Mouse (Mus musculus) spleen, postnatal 36 days (tissue): ENCODE results near the gene Ergic1.

Experiments used
- DNase-seq, 2 experiments: peaks; one replicate each; pipeline ENCODE4 v3.0.0; 2022; ENCODE audit warnings: low spot score in 2 of 2, mixed read lengths in 1 of 2

The Ergic1 gene

DNA sequence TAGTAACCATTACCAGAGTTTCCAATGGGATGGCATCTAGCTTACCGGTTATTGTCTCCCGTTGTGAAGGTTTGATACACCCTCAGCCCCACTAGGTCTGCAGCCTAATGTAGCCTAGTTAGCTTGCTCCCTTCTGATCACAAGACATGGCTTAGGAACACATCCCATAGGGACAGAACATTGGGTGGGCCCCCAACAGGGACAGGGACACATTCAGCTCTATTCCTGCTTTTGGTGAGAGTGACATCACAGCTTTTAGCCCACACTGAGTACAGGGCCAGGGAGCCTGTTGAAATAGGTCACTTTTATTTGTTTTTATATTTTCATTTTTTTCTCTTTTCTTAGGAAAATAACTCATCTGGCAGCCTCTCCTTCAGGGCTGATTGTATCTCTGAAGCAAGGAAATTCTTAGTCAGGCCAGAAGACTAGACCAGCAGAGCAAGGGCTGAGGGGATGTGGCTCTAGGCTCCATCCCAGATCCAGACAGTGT lies 64.3 kb downstream of the Ergic1 start:
- DNase-seq: no peak

DNA sequence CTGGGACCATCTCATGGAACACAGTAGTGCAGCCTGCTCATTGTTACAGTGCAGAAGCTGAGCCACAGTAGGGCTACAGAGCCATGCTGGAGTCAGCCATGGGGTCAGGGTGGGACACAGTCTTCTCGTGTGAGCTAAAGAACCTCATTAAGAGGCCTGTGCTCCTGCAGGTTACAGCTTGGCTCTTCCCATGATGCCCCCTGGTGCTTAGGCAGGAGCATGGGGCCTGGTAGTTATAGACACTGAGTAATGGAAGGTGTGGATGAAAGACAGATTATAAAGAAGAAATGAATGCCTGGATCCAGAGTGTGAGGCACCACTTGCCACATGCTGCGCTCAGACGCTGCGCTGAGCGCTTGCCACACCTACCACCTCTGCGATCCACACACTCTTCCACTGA lies 67.2 kb downstream of the Ergic1 start:
- DNase-seq: no peak

DNA sequence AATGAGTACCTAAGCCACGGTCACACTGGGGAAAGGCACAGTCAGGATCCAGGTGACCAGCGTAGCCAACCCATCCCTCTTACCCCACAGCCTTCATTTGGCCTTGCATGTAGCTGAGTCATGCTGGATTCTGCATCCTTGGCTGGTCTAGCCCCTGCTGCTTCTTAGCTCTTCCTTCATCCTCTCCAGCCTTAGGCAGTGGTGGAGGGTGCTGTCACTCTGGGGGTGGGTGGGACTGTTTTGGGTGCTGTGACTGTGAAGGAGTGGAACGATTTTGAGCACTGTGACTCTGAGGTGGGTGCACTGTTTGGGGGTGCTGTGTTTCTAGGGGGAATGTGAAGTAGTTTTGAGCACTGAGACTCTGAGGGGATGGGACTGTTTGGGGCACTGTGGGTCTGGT lies 67.6 kb downstream of the Ergic1 start:
- DNase-seq: no peak

DNA sequence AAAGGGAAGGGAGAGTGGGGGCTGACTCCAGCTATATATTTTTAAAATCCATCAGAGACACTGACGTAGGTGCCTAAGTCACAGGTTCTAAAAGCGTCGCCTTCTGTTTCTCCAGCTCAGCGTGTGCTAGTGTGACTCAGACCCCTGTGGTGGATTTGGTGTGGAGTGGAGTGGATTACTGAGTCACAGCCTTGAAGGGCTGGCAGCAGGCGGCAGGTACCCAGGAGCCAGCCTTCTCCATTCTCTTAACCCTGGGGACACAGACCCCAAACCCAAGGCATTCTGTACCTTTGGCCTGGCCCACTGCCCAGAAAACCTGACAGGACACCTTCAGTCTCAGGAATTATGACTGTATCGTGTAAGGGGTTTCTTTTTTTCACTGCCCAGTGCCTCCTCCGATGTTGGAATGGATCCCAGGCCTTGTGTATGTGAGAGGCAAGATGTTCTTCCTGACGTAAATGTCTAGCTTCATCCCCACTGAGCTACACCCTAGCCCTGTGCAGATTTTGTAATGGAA lies 70.6 kb downstream of the Ergic1 start:
- DNase-seq: no peak

DNA sequence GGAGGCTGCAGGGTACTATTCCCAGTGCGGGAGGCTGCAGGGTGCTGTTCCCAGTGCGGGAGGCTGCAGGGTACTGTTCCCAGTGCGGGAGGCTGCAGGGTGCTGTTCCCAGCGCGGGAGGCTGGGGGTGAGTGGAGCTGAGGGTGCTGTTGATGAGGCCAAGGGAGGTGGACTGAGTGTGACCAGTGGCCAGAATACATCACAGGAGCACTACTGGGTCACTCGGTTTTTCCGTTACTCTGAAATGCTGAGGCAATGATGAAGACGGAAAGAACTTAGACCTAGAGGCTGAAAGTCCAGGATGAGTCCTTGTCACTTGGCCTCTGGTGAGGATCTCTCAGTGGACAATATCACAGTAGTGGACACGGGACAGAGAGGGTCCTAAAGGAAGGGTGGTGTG lies 71.9 kb downstream of the Ergic1 start:
- no peak for DNase-seq

DNA sequence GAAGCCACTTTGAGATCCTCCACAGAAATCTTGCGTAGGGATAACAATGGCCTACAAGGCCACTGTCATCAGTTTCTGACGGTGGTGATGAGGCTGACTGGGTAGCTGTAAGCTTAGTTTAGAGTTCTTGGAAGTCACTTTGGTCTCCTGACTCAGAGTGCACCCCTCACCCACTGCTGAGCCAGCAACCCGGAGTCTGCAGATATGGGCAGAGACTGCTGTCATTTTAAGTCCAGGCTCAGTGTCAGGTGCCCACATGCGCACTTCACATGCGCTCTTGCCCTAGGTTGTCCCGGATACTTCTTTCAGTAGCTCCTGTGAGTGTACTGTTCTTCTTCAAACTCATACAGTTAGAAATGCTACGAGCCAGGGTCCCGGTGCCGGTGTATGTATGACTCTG lies 72.6 kb downstream of the Ergic1 start:
- no peak for DNase-seq

DNA sequence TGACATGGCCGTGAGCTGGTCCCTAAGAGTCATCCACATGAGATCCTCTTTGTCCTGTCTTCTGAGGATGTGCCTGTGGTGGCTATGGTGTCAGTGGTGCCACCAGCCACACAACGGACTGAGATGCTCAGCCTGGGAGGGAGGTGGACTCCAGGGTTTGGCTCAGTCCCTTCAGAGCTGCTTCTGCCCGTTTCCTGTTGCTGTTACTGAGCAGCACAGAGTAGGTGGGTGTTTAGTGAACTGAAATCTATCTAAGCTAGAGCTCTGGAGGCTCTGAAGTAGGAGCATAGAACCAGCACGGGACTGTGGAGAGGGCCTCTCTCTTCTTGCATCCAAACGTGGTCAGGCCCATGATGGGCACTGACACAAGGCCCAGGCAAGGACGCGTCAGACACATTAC lies 73.2 kb downstream of the Ergic1 start:
- no peak for DNase-seq

DNA sequence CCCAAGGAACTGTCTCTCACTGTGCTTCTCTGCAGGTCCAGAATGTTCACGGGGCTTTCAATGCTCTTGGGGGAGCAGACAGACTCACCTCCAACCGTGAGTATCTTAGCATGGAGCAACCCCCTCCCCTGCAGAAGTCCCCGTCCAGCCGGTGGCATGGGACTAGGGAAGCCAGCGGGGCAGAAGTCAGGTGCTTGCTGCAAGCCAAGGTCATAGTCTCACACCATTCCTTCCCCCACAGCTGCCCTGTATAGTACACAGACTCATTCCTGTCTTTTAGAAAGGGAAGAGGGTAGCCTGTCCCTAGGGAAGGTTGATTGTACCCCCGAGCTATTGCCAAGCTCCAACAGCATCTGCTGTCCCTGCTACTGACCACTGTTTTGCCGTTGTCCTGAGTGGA lies 74.7 kb downstream of the Ergic1 start:
- no peak for DNase-seq

DNA sequence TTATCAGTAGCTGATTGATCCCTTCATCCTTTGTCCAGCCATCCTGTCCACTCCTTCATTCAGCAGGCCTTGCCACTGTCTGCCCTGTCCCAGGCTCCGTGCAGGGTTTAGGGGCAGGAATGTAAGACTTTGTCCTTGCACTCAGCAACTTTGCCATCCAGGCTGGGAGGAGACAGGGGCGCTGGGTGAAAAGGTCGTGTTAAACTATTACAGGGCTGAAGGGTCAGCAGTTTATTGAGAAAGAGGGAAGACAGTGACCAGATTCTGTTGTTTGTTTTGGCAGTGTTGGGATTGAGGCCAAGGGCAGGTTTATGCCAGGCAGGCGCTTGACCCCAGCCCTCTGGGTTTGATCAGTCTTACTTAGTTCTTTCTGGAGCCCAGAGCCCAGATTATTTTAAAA lies 76.6 kb downstream of the Ergic1 start:
- DNase-seq: no peak

DNA sequence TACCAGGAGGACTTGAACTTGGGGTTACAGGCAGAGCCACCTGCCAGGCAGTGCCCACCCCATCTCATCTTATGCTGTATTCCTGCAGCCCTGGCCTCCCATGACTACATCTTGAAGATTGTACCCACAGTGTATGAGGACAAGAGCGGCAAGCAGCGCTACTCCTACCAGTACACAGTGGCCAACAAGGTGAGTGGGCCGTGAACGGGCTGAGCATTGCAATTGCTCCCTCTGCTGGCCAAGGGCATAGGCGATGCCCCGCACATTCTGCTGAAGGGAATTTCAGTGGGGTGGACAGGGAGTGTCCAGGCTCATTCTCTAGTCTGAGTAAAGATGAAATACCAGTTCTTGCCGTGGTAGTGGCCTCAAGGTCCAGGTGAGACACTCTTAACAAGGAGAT lies 77.4 kb downstream of the Ergic1 start:
- DNase-seq: peak; percentile 56 to 63

DNA sequence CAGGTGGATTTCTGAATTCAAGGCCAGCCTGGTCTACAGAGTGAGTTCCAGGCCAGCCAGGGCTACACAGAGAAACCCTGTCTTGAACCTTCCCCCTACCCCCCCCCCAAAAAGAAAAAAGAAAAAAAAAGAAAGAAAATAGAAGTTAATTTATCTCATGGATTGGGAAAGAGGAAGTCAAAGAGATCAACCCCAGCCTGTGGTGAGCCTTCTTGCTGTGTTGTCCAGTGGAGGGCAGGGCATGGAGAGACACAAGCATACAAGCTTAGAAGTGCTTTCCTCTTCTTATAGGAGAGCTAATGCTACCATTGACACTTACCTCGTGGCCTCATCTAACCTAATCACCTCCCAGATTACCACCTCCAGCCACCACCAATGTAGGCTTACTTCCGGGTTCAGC lies 78.5 kb downstream of the Ergic1 start:
- no peak for DNase-seq

DNA sequence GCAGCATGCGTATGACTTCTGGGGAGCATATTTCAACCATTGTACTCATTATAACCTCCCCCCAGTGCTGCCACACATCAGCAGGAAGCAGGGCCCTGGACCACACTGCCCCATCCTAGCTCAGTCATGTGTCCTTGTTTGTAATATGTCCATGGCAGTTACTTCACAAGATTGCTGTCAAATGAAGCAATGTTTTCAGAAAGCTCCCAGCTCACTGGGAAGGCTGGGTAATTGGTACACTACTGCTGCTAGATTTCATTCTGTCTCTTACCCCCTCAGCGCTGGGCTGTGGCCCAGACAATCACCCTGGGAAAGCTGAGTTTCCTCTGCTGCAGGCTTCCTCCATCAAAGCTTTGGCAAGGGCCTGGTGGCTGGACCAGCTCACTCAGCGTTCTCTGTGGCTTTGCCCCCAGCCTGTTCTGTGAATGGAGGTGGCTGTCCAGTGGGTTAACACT lies 79.0 kb downstream of the Ergic1 start:
- DNase-seq: no peak

DNA sequence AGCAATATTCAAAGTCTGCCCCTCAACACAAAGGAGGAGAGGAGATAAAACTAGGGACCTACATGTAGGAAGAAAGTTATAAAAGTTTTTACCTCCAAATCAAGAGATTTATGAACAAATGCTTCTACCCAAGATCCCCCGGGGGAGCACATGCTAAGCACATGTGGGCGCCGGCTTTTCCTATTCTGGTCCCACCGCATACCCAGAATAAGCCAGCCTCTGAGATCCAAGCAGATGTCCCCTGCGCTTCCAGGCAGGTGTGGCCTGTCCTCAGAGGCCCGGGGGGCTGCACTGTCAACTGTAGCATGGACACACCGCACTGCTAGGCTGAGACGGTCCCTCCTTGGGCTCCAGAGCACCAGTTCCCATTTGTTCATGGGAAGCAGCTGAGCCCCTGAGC lies 82.2 kb downstream of the Ergic1 start:
- no peak for DNase-seq

DNA sequence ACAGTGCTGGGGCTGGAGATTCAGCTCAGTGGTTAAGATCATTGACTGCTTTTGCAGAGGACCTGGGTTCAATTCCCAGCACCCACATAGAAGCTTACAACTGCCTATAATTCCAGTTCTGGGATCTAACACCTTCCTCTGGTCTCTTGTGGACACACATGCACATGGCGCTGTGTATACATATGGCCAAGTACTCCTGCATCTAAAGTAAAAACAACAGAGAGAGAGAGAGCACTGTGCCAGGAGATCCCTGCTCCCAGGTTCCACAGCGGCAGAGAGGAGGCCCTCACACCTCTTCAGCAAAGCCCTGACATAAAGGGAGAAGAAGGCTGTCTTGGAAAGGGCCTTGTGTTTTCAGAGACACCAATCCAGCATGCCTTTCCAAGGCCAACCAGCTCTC lies 82.7 kb downstream of the Ergic1 start:
- no peak for DNase-seq

DNA sequence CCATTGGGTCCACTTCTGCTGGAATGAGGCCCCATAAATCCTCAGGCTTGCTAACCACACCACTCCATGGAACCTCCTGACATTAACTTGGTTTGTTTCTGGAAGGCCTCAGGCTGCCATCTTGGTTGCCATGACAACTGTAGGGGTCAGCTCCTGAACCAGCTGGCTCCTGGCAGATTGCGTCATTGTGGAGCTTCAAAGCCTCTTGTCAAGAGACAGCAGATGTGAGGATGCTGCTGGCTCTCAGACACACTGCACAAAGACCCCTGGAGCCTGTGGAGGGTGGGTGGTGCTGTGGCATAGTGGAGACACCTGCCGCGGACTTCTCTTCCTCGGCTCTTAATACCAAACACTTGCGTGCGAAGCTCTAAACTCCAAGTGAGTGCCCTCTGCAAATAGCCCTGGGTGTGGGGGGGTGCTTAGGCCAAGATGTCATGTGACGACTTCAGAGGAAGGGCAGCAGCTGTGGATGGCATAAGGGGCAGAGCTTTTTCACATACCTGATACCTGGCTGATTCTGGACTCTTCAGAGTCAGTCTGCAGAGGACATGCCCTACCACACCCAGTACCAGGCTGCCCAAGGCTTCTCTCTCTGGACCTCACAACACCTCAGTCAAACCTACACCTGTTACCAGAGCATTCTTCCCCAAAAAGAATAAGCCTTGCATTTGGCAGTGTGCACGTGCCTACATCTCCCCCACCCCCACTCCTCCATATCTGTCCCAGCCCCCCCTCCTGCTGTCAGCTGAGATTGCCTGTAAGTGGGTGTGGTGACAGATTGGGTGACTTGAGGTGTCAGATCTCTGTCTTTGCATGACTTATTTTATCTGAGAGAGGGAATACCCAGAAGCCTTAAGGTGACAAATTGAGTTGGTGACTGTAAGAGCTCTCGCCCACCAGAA lies 83.5 kb downstream of the Ergic1 start:
- no peak for DNase-seq

DNA sequence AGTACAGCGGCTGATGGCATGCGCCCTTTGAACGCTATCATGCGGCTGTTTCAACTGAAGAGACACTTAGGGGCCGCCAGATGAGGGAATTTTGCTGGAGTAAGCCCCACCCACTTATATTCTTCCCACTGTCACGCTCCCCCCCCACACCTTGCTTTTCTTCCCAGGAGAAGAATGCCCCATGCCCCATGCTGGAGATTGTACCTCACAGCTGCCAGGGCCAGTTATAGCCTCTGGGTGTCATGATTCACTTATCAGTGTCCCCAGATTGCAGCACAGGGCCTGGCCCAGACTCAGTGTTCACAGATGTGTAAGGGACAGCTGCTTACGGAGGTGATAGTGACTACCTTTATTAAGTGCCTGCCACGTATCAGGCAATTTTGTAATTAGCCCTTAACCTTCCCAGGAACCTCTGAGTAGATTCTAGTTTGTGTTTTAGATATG lies 84.1 kb downstream of the Ergic1 start:
- DNase-seq: no peak

DNA sequence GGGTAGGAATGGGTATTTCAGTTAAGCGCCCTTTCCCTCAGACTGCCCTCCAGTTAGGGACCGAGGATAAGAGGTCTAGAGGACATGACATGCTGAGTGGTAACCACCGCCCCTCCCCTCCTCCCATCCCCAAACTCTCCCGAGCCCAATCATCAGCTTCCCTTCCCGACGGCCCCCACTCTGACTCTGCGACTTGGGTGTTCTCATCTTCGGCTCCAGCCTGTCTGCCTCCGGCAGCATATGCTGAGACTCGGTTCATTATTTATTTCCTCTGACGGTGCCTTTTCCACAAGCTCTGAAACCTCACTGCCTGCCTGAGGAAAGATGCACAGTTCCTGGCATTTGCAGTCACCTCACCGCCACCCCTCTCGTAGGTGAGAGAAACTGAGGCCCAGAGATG lies 86.0 kb downstream of the Ergic1 start:
- no peak for DNase-seq

DNA sequence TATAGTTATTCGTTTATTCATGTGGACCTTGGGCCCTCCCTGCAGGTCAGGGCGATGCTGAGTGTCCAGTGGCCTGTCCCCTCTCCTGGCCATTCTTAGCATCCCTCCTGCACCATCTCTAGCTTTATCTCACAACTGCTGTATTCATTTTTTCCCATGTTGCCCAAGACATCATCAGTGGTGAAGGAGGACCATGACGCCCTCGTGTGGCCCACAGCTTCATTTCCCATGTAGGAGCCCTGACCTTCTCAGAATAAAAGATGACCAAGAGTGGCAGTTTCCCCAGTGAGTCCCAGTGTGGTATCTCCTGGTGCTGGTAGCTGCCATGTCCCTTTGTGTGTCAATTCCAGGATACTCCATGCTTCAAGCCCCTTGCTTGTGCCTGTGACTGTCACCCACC lies 88.3 kb downstream of the Ergic1 start:
- no peak for DNase-seq

DNA sequence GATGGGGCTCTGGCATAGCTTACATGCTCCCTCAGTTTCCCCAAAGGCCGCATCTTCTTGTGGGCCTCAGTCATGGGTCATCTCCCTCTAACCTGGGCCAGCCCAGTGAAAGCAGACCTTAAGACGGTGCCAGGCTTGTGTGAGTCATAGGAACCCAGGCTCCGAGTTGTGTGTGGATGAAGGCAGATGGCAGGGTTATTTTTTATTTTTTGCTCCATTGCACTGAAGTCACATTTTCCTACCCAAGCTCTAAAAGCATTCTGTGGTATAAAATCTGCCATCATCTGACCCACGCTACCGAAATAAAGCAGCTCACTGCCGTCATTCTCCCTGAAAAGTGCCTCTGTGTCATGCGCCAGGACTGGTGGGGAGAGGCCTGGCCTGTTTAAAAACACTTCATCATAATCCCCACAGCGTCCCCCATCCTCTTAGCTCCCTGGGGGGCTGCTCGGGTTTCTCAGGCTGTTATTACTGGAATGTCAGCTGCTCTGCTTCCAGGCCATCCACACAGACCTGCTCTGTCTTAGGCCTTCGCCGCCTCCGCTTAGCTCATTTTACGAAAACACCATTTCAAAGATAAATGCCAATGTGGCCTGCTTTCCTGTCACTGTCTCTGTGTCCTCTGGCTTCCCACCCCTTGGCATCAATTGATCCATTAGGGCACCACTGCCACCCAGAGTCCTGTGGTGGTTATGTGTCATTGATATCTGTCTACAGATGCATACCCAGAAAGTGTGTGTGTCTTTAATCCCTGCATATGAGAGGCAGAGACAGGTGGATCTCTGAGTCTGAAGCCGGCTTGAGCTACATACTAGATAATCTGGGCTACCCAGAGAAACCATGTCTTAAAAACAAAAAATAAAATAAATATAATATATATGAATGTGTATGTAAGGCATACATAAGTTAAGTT lies 89.4 kb downstream of the Ergic1 start:
- DNase-seq: no peak

DNA sequence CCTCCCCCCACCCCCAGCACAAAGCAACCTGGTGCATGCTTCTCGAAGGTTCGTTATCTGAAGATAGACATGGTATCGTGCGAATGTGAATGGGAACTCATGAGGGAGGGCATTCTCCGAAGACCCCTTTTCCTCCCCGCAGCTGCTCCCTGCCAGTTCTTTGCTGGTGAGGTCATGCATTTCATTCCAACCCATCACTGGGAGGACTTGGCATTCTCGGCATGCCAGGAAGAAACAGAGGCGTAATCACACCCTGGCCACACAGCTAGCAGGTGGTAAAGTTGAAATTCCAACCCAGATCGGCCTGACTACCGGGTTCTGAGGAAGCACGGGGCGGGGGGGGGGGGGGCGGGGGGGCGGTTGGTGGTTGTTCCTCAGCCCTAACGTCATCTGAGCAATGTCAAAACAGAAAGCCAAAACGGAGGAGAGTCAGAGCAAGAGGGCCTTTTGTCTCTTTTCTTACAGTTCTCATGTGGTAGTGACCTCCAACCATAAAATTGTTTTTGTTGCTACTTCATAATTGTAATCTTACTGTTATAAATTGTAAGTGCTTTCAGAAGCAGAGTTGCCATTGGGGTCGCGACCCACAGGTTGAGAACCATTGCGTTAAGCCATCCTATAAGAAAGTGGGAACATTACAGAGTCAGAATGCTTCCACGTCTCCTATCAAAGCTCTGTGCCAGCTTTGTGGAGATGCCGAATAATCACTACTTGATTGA lies 97.7 kb downstream of the Ergic1 start:
- no peak for DNase-seq

DNA sequence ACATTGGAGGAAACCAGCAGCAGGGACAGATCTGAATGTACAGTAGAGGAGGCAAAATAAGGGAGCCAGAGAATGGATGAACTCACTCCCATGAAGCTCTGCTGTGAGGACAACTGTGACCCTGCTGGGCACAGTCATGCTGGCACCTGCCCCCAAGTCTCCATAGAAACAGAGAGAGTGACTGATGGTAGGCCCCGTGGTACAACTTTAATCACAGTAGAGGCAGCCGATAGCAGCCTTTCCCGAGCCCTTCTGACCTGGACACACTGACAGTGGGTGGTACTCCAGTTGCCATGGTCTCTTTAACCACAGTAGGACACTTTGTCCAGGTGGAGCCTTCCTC lies 98.3 kb downstream of the Ergic1 start:
- DNase-seq: no peak
